Mouse (Mus musculus) heart, postnatal 36 days (tissue): Measurements from ENCODE around the gene Ttc37. TPM values are rescaled to one million over a fixed set of nuclear protein-coding genes. Genes with fewer than 3 reads are reported as not detected.

Source experiments
- DNase-seq, 2 experiments: peaks; one replicate each; pipeline ENCODE4 v3.0.0; 2021 to 2022
- intact Hi-C: fragments of 180-260 bp; cut with DNase I; formaldehyde crosslinking; loops from one replicate; pipeline ENCODE4 v1.15.1; 2025
- total RNA-seq, 2 experiments: library from RNA; stranded (reverse); gene quantifications; 2 replicates each; pipeline ENCODE4 v1.2.3; 2021

Gene Ttc37
- total RNA-seq, 2 experiments from 2014 or later, result 9.4 to 10.7 TPM

DNA sequence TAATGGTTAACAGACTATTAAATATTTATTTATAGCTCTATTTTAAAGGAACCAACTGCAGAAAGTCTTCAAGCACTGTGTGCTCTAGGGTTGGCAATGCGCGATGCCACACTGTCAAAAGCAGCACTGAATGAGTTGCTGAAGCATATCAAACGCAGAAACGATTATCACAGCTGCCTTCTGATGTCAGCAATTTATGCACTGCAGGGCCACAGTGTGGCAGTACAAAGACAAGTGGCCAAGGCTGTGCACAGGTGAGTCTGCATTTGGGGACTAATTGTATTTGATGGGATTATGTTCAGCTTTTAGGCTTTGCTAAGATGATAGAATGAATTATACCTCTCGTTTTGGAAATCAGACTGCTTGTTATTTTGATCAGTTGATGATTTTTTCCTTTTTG lies 51.9 kb downstream of the Ttc37 start:
- intact Hi-C loops, result no loop called here
- DNase-seq, result no peak

DNA sequence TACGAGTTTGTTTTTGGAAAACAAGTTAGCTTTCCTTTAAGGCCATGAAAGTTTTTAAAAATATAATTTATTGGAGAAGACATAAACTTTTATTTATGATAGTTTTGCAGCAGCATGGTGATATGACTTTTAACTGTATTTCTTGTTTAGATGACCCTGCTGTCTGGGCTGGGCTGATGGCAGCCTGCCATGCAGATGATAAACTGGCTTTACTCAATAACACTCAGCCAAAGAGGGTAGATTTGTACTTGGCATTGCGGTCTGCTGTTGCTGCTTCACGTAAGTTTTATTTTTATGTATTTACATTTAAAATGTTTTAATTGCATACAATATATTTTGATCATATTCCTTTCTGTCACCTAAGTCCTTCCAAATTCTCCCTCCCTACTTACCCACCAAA lies 58.6 kb downstream of the Ttc37 start:
- DNase-seq, result no peak
- intact Hi-C loops, result no loop called here

DNA sequence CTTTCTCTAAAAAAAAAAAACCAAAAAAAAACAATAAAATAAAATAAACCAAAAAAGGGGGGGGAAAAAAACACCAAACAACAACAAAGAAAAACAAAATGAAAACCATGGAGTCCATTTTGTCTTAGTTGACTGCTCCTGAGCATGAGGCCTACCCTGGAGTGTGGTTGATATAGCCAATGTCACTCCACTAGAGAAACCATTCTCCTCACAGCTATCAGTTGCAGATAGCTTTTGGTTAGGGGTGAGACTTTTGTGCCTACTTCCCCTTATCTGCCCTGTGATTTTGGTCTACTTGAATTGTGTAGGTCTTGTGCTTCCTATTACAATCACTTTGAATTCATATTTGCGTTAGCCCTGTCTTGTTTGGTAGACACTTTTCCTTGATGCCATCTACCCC lies 59.0 kb downstream of the Ttc37 start:
- intact Hi-C loops, result no loop called here

DNA sequence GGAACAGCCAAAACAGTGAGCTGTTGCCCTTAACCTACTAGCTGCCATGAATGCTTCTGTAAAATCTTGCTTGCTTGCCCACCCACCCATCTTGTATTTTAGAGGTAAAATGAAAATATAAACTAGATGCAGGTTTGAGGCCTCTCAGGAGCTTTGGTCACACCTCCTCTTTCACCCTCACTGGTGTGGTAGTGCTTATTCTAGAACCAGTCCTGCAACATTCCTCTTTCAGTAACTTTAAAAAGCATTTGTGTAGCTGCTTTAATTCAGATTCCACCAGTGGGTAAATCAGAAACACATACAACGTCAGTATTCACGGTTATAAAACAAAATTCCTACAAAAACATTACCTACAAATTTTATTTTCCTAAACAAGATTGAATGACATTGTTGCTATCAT lies 62.1 kb downstream of the Ttc37 start:
- no peak for DNase-seq
- intact Hi-C loops, result no loop called here

More for the DNA sequence above, 59.0 kb downstream of the Ttc37 start:
- no peak for DNase-seq

DNA sequence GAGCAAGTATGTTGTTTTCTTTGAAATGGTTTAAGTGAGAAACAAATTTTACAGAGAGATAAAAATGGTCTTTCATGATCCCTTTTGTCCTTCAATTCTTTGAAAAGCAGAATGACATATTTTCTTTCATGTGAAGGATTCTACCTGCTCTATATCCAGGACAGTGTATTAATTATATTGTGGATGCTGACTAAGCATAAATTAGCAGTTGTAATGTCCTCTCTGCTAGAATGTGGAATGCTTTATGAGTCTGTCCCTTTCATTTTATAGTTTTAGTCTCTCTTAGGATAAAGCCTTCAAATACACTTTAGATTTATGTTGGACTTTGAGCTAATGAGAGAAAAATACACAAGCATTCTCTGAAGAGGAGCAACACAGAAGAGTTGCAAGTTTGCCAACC lies 75.8 kb downstream of the Ttc37 start:
- intact Hi-C loops, result no loop called here
- no peak for DNase-seq

DNA sequence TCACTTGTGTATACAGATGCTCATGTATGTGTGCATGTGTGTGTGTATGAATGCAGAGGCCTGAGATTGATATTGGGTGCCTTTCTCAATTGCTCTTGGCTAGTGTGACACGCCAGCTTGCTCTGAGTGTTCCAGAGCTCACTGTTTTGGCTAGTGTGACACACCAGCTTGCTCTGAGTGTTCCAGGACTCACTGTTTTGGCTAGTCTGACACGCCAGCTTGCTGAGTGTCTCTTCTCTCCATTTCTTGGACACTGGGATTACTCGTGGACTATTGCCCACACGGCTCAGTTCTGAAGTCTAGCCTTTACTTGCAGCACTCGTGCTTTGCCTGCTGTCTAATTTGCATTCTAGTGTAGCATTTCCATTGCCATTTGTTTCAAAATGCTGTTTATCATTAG lies 80.2 kb downstream of the Ttc37 start:
- DNase-seq, result no peak
- intact Hi-C loops, result no loop called here

DNA sequence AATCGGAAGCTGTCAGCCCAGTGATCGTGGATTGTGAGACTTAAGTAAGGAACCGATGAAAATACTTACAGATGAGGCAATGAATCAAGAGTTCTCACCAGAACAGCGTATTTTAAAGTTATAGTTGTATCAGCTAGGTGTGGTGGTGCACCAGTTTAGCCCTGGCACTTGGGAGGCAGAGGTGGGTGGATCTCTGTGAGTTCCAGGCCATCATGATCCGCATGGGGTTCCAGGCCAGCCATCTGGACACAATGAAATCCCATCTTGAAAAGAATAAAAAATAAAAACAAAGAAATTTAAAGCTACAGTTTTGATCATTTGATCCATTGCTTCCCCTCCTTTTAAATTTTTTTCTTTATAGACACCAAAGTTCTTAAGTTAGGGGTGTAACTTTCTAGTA lies 89.1 kb downstream of the Ttc37 start:
- intact Hi-C loops, result no loop called here
- DNase-seq, result no peak

DNA sequence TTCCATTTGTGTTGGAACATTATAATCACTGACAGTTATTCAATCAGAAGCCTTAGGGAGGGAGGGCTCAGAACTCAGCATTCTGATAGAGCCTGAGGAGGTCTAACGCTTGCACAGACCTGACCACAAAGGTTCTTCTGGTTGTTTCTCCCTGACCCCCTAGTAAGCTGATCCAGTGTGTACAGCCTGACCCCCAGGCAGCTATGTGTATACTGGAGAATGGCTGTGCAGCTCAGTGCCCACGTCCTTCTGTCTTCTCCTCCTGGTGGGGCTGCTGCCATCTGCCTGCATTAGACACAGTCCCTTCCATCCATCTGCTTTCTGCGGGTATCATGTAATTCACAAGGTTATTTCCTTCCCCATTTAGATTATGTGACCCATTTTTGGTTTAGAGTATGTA lies 90.7 kb downstream of the Ttc37 start:
- intact Hi-C loops, result no loop called here

DNA sequence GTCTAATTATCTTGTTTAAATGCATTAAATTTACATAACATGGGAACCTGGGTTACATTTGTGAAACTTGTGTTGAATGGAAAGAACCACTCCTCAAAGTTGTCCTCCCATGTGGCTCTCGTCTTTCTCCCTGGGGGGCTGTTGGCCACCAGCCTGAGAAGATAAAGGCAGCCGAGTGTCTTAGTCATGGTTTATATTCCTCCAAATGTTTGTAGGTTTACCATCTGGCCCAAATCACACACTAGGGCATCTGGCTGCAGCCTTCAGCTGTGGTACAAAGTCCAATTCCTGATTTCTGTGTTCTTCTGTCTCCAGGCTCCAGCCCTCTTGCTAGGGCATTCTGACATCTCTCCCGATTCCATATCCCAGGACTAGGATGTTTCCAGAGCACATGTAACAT lies 91.7 kb downstream of the Ttc37 start:
- intact Hi-C loops, result no loop called here
- DNase-seq, result no peak

More for the DNA sequence above, 90.7 kb downstream of the Ttc37 start:
- DNase-seq, result no peak

DNA sequence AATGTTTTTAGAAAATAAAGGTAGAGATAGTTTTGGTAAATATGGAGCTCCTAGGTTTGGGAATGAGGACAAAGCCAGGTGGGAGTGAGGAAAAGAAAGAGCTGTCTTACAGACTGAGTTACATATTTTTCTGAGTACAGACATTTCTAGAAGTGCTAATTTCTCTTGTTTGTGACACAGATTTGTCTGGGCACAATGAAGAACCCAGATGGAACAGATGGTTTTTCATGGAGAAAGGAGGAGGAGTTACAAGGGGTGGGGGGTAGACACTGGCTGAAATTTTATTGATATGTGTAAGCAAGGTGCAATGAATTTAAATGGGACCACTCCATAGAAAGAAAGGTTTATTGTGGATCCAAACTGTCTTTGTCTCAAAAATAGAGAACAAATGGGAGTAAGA lies 96.4 kb downstream of the Ttc37 start:
- intact Hi-C loops, result no loop called here

DNA sequence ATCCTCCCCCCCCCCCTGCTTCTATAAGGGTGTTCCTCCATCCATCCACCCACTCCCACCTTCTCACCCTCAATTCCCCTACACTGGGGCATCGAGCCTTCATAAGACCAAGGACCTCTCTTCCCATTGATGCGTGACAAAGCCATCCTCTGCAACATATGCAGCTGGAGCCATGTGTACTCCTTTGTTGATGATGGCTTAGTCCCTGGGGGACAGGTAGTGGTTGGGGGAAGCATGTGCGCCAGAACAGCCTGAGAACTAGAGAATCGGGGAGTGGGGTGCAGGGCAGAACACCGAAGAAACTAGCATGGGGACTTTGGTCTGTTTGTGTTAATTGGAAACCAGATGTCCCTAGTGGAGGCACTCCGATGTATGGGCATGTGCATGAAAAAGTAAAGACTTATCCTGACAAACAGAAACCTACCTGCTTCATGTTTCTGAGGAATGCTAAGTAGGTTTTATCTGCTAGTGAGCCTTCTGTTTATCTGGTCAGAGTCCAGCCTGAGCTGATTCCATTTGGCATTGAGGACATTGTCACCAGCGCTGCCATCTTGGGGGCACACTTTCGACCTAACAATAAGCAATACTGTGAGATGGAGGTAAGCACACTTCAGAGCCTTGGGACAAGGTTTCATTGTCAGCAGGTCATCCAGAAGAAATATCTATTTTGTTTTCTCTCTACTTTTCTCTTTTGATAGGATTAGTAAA lies 97.1 kb downstream of the Ttc37 start:
- DNase-seq, result no peak
- intact Hi-C loops, result no loop called here

More for the DNA sequence above, 96.4 kb downstream of the Ttc37 start:
- DNase-seq, result no peak

DNA sequence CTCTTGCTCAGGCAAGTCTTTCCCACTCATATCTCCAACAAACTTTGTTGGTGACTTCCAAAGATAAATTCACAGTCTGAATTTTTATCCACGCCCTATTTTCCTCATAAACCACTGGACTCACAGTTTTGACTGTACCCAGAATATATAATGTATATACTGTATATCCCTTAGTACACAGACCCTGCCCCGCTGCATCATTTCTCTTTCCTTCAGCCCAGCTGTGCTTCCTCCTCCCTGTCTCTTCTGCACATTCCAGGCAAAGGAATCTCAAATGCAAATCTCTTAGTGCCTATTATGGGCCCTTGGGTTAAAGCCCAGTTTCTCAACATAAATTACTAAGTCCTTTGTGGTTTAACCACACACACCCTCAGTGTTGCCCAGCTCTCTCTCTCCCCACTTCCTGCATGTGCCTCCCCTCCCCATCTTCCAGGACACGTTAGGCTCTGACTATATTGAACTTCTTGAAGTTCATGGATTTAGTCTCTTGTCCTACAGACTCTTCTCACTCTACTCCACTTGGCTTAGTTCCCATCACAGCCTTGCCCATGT lies 98.8 kb downstream of the Ttc37 start:
- no peak for DNase-seq
- intact Hi-C loops, result no loop called here

DNA sequence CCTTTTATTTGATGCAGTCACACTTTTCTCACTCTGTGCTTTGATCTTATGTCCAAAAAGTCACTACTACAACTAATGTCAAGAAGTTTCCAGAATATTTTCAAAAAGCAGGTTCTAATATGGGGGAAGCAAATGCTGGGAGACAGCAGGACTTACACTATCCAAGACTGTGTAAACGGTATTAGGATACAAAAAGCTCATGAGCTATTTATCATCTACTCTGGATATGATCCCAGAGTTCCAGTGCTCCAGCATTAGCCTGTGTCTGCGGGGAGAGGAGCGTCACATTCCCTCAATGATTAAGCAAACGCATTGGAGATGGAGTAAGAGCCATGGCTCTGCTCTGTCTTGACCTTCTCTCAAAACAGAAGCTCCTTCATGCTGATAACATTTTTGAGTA lies 101.4 kb downstream of the Ttc37 start:
- intact Hi-C loops, result no loop called here
- no peak for DNase-seq

DNA sequence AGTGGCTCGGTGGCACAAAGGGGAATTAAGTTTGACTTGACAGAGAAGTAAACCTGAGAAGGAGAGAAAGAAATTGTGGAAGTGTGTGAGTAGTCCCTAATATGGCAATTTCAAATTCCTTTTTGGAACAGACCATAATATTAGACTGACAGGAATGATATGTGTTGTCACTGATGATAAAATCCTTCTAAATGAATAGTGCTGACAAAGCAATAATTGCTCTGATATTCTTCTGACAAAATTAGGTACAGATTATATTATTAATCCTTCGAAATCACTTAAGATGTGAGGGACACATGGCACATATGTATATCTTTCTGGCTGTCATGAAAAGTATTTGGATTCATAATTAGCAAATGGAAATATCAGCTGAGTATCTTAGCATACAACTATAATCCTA lies 116.4 kb downstream of the Ttc37 start:
- intact Hi-C loops, result loop anchor here (5.0 kb wide), 1 partner anchor 87 kb away; no protein-coding TSS in a partner anchor
- DNase-seq, result no peak

DNA sequence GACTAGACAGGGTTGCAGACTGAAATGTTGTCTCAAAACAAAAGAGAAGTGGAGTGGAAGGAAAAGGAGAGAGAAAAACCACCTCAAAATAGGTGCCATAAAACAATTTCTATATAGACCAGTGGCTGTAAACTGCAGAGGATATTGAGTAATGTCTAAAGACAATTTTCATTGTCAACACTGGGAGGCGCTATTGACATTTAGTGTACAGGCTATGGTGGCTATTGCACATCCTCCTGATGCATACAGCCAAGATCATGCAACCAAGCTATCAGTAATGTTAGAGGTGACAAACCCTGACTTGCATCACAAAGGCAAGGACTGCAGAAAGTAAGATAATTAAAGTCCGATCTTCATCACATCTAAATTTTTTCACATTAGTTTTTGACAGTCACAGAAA lies 116.9 kb downstream of the Ttc37 start:
- intact Hi-C loops, result loop anchor here (5.0 kb wide), 1 partner anchor 87 kb away; no protein-coding TSS in a partner anchor
- no peak for DNase-seq

Other genes starting within 250 kb of the Ttc37 start
- gene Rhobtb3, start 154.8 kb upstream of the Ttc37 start, total RNA-seq, result 10 to 100 TPM; 11.0 to 14.1 TPM
- gene Spata9, start 131.6 kb upstream of the Ttc37 start, total RNA-seq, result not detected
- gene Rfesd, start 80.0 kb upstream of the Ttc37 start, total RNA-seq, result 10 to 100 TPM; 11.5 to 12.1 TPM
- under 1 TPM in 1 of 2 experiments, not detected in 1; 0.14 TPM for gene Gpr150, start 41.7 kb upstream of the Ttc37 start, total RNA-seq
- gene Arsk, start 74 bp upstream of the Ttc37 start, total RNA-seq, result 1 to 10 TPM; 3.5 to 5.4 TPM
- not detected for gene Fam81b, start 206.3 kb downstream of the Ttc37 start, total RNA-seq